Mouse (Mus musculus) central nervous system, embryonic 18 days (tissue): ENCODE results near the gene Gm10837. TPM values are rescaled to one million over a fixed set of nuclear protein-coding genes. Genes with fewer than 3 reads are reported as not detected.

ENCODE experiments used
- polyA plus RNA-seq: library from polyadenylated mRNA; depleted of rRNA; stranded (reverse); fragments of >200 nt; gene quantifications from 2 replicates; pipeline ENCODE4 v1.2.3, GENCODE M21; 2012; rRNA removed

The Gm10837 gene
- 0.13 and 0.21 TPM in 2 replicates for polyA plus RNA-seq

GRCm38 (mm10) chr14:122490441-122491328 is at the start of gene Gm10837:
Gm10837 (plus strand) TSS chr14:122490586.

GRCm38 (mm10) chr14:122450496-122451382 is 39.6 kb upstream of the Gm10837 start, which contains the start of gene Gm5089:
Gm5089 (minus strand) TSS chr14:122451115.

GRCm38 (mm10) chr14:122464763-122465741 is 25.3 kb upstream of the Gm10837 start, which contains the start of gene Zic5:
Zic5 (minus strand) TSS chr14:122465677.

GRCm38 (mm10) chr14:122474891-122475556 is 15.4 kb upstream of the Gm10837 start, which contains the start of gene Zic2:
Zic2 (plus strand) TSS chr14:122475435.

GRCm38 (mm10) chr14:122534017-122534924 is 43.9 kb downstream of the Gm10837 start, which contains the start of gene Pcca:
Pcca (plus strand) TSS chr14:122534324.

Other genes starting within 250 kb of the Gm10837 start
- 0.05 and 0.16 TPM in 2 replicates for gene Gm5089, start 39.5 kb upstream of the Gm10837 start, polyA plus RNA-seq
- 5.2 and 9.2 TPM in 2 replicates for gene Zic5, start 24.9 kb upstream of the Gm10837 start, polyA plus RNA-seq
- gene Zic2, start 15.2 kb upstream of the Gm10837 start, polyA plus RNA-seq, result 20.4 and 34.3 TPM in 2 replicates
- gene Pcca, start 43.7 kb downstream of the Gm10837 start, polyA plus RNA-seq, result 30.6 and 38.2 TPM in 2 replicates